Mouse (Mus musculus) liver, embryonic 14.5 days (tissue): ENCODE measurements around the gene Slc8a3. TPM values are rescaled to one million over a fixed set of nuclear protein-coding genes. Genes with fewer than 3 reads are reported as not detected.

Experiments used
- ATAC-seq: fragments of 200-750 bp; cut with Nextera tagmentation; 2 replicates; pipeline ENCODE4 v1.8.0; 2017; ENCODE audit warnings: moderate number of reproducible peaks, mild to moderate bottlenecking, moderate library complexity; ENCODE audit not compliant: insufficient read depth
- DNase-seq, 3 experiments: peaks; one replicate each; pipeline ENCODE4 v3.0.0-alpha.2; 2012 to 2013; ENCODE audit warnings: low read depth in 3 of 3, low spot score in 3 of 3
- H3K27ac ChIP-seq: fragments of 300-500 bp; sonication (generic); 2 replicates; pipeline ENCODE4 v1.5.1; 2014; ENCODE audit warnings: moderate library complexity, mild to moderate bottlenecking, control low read depth, inconsistent platforms
- H3K27me3 ChIP-seq: fragments of 300-500 bp; sonication (generic); 2 replicates; pipeline ENCODE4 v1.6.1; 2014; ENCODE audit warnings: mild to moderate bottlenecking, low read length, moderate library complexity; ENCODE audit not compliant: control insufficient read depth, insufficient read depth
- H3K36me3 ChIP-seq: fragments of 300-500 bp; sonication (generic); replicated peaks from 2 replicates; pipeline ENCODE4 v1.6.1; 2014; ENCODE audit warnings: low read depth; ENCODE audit not compliant: control insufficient read depth, insufficient read depth
- H3K4me1 ChIP-seq, 2 experiments: fragments of 200-500 bp in 1 of 2; fragments of 300-500 bp in 1 of 2; sonication (generic) in 1 of 2; replicated peaks; 2 replicates each; pipeline ENCODE4 v1.6.1; 2012 to 2014; ENCODE audit warnings: antibody characterized with exemption in 1 of 2, inconsistent platforms in 1 of 2, low read length in 1 of 2; ENCODE audit not compliant: control insufficient read depth in 2 of 2, insufficient read depth in 2 of 2
- H3K4me2 ChIP-seq: fragments of 300-500 bp; sonication (generic); 2 replicates; pipeline ENCODE4 v1.6.1; 2014; ENCODE audit warnings: low read depth, mild to moderate bottlenecking, control low read depth, moderate library complexity
- H3K4me3 ChIP-seq, 2 experiments: fragments of 200-500 bp in 1 of 2; fragments of 300-500 bp in 1 of 2; sonication (generic) in 1 of 2; 2 replicates each; pipeline ENCODE4 v1.5.1; 2012 to 2014; ENCODE audit warnings: low read depth in 2 of 2, low read length in 2 of 2, mild to moderate bottlenecking in 2 of 2, control low read depth in 1 of 2, inconsistent platforms in 1 of 2, moderate library complexity in 1 of 2; ENCODE audit not compliant: insufficient read depth in 1 of 2
- H3K9ac ChIP-seq: fragments of 300-500 bp; sonication (generic); replicated peaks from 2 replicates; pipeline ENCODE4 v1.6.1; 2014; ENCODE audit warnings: mild to moderate bottlenecking, control low read depth, moderate library complexity
- H3K9me3 ChIP-seq: fragments of 300-500 bp; sonication (generic); 2 replicates; pipeline ENCODE4 v1.6.1; 2016; ENCODE audit warnings: low read length, mixed read lengths; ENCODE audit not compliant: control insufficient read depth
- CTCF ChIP-seq: IDR thresholded peaks from 2 replicates; pipeline ENCODE4 v1.5.1; 2016; ENCODE audit warnings: antibody characterized with exemption, low read depth, control low read depth
- EP300 ChIP-seq: IDR thresholded peaks from 2 replicates; pipeline ENCODE4 v1.6.1; 2016; ENCODE audit warnings: antibody characterized with exemption, low read depth
- WGBS: fragments of 180-500 bp; shearing (Covaris S2); extraction: QIAGEN DNeasy Blood & Tissue Kit; methylation state at CpG from one replicate; pipeline ENCODE4 v1.1.7; 2014; ENCODE audit not compliant: insufficient replicate concordance; 5-methylcytosine and 5-hydroxymethylcytosine counted together
- polyA plus RNA-seq, 2 experiments: library from polyadenylated mRNA; depleted of rRNA in 1 of 2; stranded (reverse) in 1 of 2; unstranded in 1 of 2; fragments of >200 nt; fragmentation: Nextera tagmentation in 1 of 2; extraction: Ambion mirVana in 1 of 2; gene quantifications; 2 replicates each; pipeline versions ENCODE4 v1.2.1 to v1.2.3; 2012 to 2014

Slc8a3 gene
- polyA plus RNA-seq, 2 experiments = 0.02 TPM; not detected in 1

DNA sequence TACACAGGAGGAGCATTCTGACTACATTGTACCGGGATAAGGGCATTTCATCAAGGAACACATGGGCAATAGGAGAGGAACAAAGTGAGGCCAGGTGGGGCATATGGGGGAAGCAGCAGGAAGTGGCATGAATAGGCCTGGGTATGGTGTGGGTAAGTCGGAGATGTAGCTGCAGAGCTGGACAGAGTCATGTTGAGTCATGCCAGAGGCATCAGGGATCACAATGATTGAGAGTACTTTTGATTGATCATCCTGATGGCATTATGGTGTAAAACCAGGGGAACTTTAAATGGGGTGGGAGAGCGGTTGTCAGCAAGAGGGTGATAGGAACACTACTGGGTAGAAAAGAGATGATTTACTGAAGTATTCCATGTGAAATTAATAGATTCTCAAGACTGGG lies 160.0 kb downstream of the Slc8a3 start:
- WGBS = 56% methylated on average over 3 of the region's 3 CpGs
- ATAC-seq = no peak
- DNase-seq = no peak

DNA sequence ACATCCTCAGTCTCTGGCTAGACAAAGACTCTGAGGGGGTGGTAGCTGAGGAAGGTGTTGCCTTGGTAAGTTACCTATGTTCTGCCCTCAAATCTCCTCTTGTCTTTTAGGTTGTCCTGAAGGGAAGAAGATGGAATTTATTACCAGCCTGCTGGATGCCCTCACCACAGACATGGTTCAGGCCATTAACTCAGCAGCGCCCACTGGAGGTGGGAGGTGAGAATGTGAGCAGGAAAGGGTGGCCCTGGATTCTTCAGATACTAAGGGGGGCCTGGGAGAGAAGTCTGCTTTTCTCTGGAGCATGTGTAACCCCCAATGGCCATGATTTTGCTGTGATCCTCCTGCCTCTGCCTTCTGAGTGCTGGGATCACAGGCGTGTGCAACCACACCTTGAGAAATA lies 162.9 kb downstream of the Slc8a3 start:
- TF ChIP-seq EP300 (no peak), CTCF (peak; percentile 50)
- ATAC-seq (no peak), DNase-seq (no peak)
- Histone ChIP-seq H3K9me3 (no peaks in the 10 kb centered on the region), H3K27me3 (no peaks in the 10 kb centered on the region), H3K27ac (no peak overlapping the region), H3K9ac (no peak overlapping the region), H3K4me3 (no peak overlapping the region), H3K4me1 (no peaks in the 10 kb centered on the region), H3K4me2 (no peak overlapping the region), H3K36me3 (no peaks in the 10 kb centered on the region)
- 57% methylated on average over 2 of the region's 2 CpGs for WGBS

More for the DNA sequence above, 160.0 kb downstream of the Slc8a3 start:
- Histone ChIP-seq H3K4me3 (no peak overlapping the region), H3K27ac (no peak overlapping the region), H3K27me3 (no peaks in the 10 kb centered on the region), H3K4me2 (no peak overlapping the region), H3K9me3 (no peaks in the 10 kb centered on the region), H3K4me1 (no peaks in the 10 kb centered on the region), H3K36me3 (no peaks in the 10 kb centered on the region), H3K9ac (no peak overlapping the region)
- TF ChIP-seq EP300 (no peak), CTCF (no peak)

DNA sequence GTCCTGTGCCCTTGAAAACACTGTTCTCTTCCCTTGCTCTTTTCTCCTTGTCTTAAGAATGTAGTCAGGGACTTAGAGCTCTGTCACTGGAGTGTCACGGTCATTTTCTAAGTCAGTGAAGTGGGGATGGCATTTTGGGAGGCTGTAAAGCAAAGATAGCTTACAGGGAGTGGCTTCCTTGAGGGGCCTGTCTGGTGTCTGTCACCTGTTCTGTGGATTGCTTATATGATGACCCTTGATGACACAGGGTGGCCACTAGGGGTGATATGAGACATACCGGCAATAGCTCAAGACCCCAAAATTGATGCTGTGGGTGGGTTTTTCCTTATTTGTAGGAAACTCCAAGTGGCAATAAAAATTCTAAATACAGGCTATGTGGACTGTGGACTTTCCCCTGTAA lies 164.5 kb downstream of the Slc8a3 start:
- Histone ChIP-seq H3K9ac (no peak overlapping the region), H3K4me3 (no peak overlapping the region), H3K4me2 (no peak overlapping the region), H3K36me3 (no peaks in the 10 kb centered on the region), H3K27ac (no peak overlapping the region), H3K27me3 (no peaks in the 10 kb centered on the region), H3K9me3 (no peaks in the 10 kb centered on the region), H3K4me1 (no peaks in the 10 kb centered on the region)
- TF ChIP-seq CTCF (no peak), EP300 (no peak)
- ATAC-seq = no peak
- 40% methylated on average over 2 of the region's 2 CpGs for WGBS
- DNase-seq = no peak

DNA sequence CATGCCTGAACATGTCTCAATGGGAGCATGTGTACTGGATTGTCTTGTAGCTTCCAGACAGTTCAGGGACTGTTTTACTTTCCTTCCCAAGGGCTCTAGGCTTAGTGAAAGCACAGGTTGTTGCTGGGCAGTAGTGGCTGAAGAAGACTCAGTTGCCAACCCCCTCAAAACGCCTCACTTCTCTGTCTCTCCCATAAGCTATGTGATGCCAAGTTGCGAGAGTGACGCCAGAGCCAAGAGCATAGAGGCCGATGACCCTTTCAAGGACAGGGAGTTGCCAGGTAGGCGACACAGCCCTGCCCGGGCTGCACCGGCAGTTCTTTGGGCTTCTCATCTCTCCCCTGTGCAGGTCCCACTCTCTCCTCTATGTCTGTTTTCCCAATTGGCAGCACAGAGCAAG lies 164.9 kb downstream of the Slc8a3 start:
- ATAC-seq = no peak
- Histone ChIP-seq H3K4me3 (no peak overlapping the region), H3K9me3 (no peaks in the 10 kb centered on the region), H3K4me2 (no peak overlapping the region), H3K27me3 (no peaks in the 10 kb centered on the region), H3K27ac (no peak overlapping the region), H3K36me3 (no peaks in the 10 kb centered on the region), H3K9ac (no peak overlapping the region), H3K4me1 (no peaks in the 10 kb centered on the region)
- 69% methylated on average over 7 of the region's 7 CpGs for WGBS
- TF ChIP-seq CTCF = no peak
- TF ChIP-seq EP300 = no peak
- no peak for DNase-seq

DNA sequence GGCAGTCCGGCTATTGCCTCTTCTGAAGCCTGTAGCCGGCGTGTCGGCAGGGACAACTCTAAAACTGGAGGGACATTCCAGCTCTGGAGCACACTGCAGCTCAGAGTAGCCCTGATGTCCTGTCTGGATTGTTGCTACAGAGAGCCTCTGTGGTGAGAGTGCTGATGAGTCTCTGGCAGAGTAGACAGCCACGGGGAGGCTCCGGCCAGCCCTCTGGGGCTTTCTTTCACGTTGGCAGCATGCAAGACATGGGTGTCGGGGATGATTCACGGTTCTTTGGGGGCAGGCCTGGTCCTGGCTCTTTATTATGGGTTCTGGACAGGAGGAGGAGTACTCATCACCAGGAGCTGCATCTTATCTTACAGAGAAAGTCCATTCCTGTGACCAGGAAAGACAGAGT lies 165.8 kb downstream of the Slc8a3 start:
- Histone ChIP-seq H3K36me3 (no peaks in the 10 kb centered on the region), H3K27me3 (no peaks in the 10 kb centered on the region), H3K4me2 (no peak overlapping the region), H3K27ac (no peak overlapping the region), H3K9me3 (no peaks in the 10 kb centered on the region), H3K4me1 (no peaks in the 10 kb centered on the region), H3K4me3 (no peak overlapping the region), H3K9ac (no peak overlapping the region)
- TF ChIP-seq CTCF (no peak), EP300 (no peak)
- WGBS = 69% methylated on average over 9 of the region's 9 CpGs
- ATAC-seq (no peak), DNase-seq (no peak)

DNA sequence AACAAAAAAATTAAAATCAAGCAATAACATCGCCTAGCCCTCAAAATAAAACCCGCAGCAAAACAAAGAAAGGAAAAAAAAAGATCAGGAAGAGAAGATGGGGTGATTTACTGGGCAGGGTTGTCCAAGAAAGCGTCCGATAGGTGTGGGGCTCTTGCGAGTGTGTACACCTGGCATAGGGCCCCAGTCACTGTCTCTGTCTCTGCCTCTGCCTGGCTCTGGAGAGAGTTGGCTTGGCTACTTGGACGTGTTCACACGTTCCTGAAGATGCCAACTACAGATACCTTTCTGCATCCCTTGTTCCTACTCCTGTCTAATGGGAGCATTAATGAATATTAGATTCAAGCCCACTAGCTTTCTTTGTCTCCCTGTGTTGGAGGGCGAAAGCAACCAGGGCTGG lies 166.4 kb downstream of the Slc8a3 start:
- Histone ChIP-seq H3K9me3 (no peaks in the 10 kb centered on the region), H3K27me3 (no peaks in the 10 kb centered on the region), H3K4me2 (no peak overlapping the region), H3K36me3 (no peaks in the 10 kb centered on the region), H3K9ac (no peak overlapping the region), H3K4me1 (no peaks in the 10 kb centered on the region), H3K27ac (no peak overlapping the region), H3K4me3 (no peak overlapping the region)
- no peak for DNase-seq
- WGBS = 67% methylated on average over 8 of the region's 8 CpGs
- no peak for ATAC-seq
- no peak for TF ChIP-seq EP300
- TF ChIP-seq CTCF = no peak
